ENCODE assay signal across 7 mouse cellular contexts in the genomic region with DNA sequence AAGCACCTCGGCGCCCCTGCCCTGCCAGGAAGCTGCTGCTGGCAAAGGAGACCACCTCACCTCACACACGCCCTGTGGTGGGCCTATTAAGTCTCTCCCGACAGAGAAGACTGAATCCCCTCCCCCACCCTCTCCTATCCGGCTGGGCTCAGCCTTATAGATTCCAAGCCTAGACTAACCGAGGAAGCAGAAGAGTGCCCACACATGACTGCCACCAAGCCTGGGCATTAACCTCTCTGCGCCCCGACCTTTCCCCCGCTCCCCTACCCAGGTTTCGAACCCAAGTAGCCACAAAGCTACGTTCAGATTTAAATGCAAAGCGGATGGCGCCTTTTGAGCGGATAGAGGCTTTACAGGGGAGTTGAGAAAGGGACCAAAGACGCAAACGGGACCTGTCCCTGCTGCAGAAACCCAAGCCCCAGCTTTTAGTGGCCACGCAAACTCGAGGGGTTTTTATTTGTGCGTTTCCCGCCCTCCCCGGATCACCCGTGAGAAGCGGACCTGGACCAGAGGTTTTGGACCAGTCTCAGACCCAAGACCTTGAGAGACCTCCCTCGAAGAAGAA. TPM values are rescaled to one million over a fixed set of nuclear protein-coding genes. Genes with fewer than 3 reads are reported as not detected.
DNase-seq lines count a peak whose midpoint lies in the region; ATAC-seq and TF ChIP-seq lines count a peak whose summit lies in the region.

No protein-coding gene starts in this region.

- no peaks in the 10 kb centered on the region for H3K36me3 ChIP-seq in spleen, adult 2 months (ENCODE audit: control insufficient read depth, insufficient read depth, low read length)
- H3K36me3 ChIP-seq in forebrain, embryonic 11.5 days (ENCODE audit: control insufficient read depth, insufficient read depth, low read length) = no peaks in the 10 kb centered on the region
- no peaks in the 10 kb centered on the region for H3K36me3 ChIP-seq in liver, embryonic 12.5 days
- H3K36me3 ChIP-seq in stomach, postnatal 0 days (ENCODE audit: control insufficient read depth, insufficient read depth, low read length) = no peaks in the 10 kb centered on the region

- H3K9ac ChIP-seq in forebrain, embryonic 11.5 days (ENCODE audit: low read length) = peak overlapping the region; percentile 81
- peak overlapping the region; percentile 17; the same call in 1 of the 2 replicates for H3K9ac ChIP-seq in liver, embryonic 12.5 days
- peak overlapping the region; percentile 64; the same call in 1 of the 2 replicates for H3K9ac ChIP-seq in stomach, postnatal 0 days (ENCODE audit: low read length)

- H3K4me3 ChIP-seq in spleen, adult 2 months (ENCODE audit: extremely low read depth, insufficient read depth, insufficient read length) = peak overlapping the region; percentile 45; the same call in 1 of the 2 replicates
- peak overlapping the region; percentile 52 for H3K4me3 ChIP-seq in forebrain, embryonic 11.5 days (ENCODE audit: low read depth, low read length)
- peak overlapping the region; percentile 48 for H3K4me3 ChIP-seq in liver, embryonic 12.5 days
- H3K4me3 ChIP-seq in stomach, postnatal 0 days (ENCODE audit: low read depth, low read length) = peak overlapping the region; percentile 51
- H3K4me3 ChIP-seq in cerebellum, adult 2 months (replicated peaks; ENCODE audit: insufficient read depth, low read depth, low read length) = no peak overlapping the region

- peaks cover 19% of the 10 kb centered on the region; the same call in 1 of the 2 replicates for H3K4me1 ChIP-seq in spleen, adult 2 months (ENCODE audit: control insufficient read depth, insufficient read depth, insufficient read length)
- peaks cover 17% of the 10 kb centered on the region; the same call in 1 of the 2 replicates for H3K4me1 ChIP-seq in forebrain, embryonic 11.5 days (replicated peaks; ENCODE audit: control insufficient read depth, insufficient read depth, low read length)
- H3K4me1 ChIP-seq in liver, embryonic 12.5 days = peaks cover 31% of the 10 kb centered on the region; the same call in 1 of the 2 replicates
- H3K4me1 ChIP-seq in stomach, postnatal 0 days (replicated peaks; ENCODE audit: control insufficient read depth, insufficient read depth) = no peaks in the 10 kb centered on the region
- H3K4me1 ChIP-seq in cerebellum, adult 2 months (ENCODE audit: control insufficient read depth, insufficient read depth, low read length) = no peaks in the 10 kb centered on the region

- WGBS in spleen, adult 2 months = 19% methylated on average over 24 of the region's 24 CpGs
- 5% methylated on average over 22 of the region's 24 CpGs for WGBS in forebrain, embryonic 11.5 days
- WGBS in liver, embryonic 12.5 days (ENCODE audit: insufficient replicate concordance) = 5% methylated on average over 24 of the region's 24 CpGs
- 9% methylated on average over 24 of the region's 24 CpGs for WGBS in stomach, postnatal 0 days
- 39% methylated on average over 24 of the region's 24 CpGs for WGBS in cerebellum, adult 2 months

- H3K4me2 ChIP-seq in forebrain, embryonic 11.5 days (ENCODE audit: low read depth, low read length, severe bottlenecking) = peak overlapping the region; percentile 67
- peak overlapping the region; percentile 64 for H3K4me2 ChIP-seq in liver, embryonic 12.5 days
- peak overlapping the region; percentile 62 for H3K4me2 ChIP-seq in stomach, postnatal 0 days (replicated peaks; ENCODE audit: low read depth)

- no peak overlapping the region for H3K27ac ChIP-seq in spleen, adult 2 months (ENCODE audit: insufficient read depth, low read length)
- H3K27ac ChIP-seq in forebrain, embryonic 11.5 days (ENCODE audit: low read depth, low read length) = peak overlapping the region; percentile 84
- no peak overlapping the region for H3K27ac ChIP-seq in liver, embryonic 12.5 days
- no peak overlapping the region for H3K27ac ChIP-seq in stomach, postnatal 0 days (replicated peaks)
- no peak overlapping the region for H3K27ac ChIP-seq in cerebellum, adult 2 months (ENCODE audit: insufficient read depth, low read length)

- no peak for DNase-seq in spleen, adult 2 months (ENCODE audit: low read depth in 1 of 2, low spot score in 2 of 2)
- DNase-seq in spleen, postnatal 14 days (ENCODE audit: low spot score in 2 of 2) = no peak
- DNase-seq in forebrain, embryonic 11.5 days (ENCODE audit: low spot score) = peak; percentile 59
- DNase-seq in stomach, postnatal 0 days (ENCODE audit: low spot score) = no peak
- DNase-seq in left cerebral cortex, adult 9 months (ENCODE audit: low spot score in 2 of 2) = no peak
- no peak for DNase-seq in cerebellum, adult 2 months

- H3K9me3 ChIP-seq in forebrain, embryonic 11.5 days (ENCODE audit: control insufficient read depth, low read length) = no peaks in the 10 kb centered on the region
- no peaks in the 10 kb centered on the region for H3K9me3 ChIP-seq in liver, embryonic 12.5 days (replicated peaks)
- H3K9me3 ChIP-seq in stomach, postnatal 0 days (ENCODE audit: control insufficient read depth, low read length) = no peaks in the 10 kb centered on the region

- ATAC-seq in forebrain, embryonic 11.5 days (replicated peaks; ENCODE audit: low FRiP score) = no peak
- no peak for ATAC-seq in liver, embryonic 12.5 days
- no peak for ATAC-seq in stomach, postnatal 0 days (ENCODE audit: low FRiP score, low TSS enrichment)

- H3K27me3 ChIP-seq in spleen, adult 2 months (ENCODE audit: control insufficient read depth, insufficient read depth, low read length) = 0 out of 2 replicates have a peak, but pooled peaks cover 2% of the 10 kb centered on the region
- H3K27me3 ChIP-seq in forebrain, embryonic 11.5 days (ENCODE audit: control insufficient read depth, insufficient read depth, low read length) = peaks cover 58% of the 10 kb centered on the region
- H3K27me3 ChIP-seq in liver, embryonic 12.5 days (replicated peaks) = peaks cover 99% of the 10 kb centered on the region
- no peaks in the 10 kb centered on the region for H3K27me3 ChIP-seq in stomach, postnatal 0 days (ENCODE audit: control insufficient read depth, insufficient read depth, low read length)
- no peaks in the 10 kb centered on the region; the same call in 1 of the 2 replicates for H3K27me3 ChIP-seq in cerebellum, adult 2 months (ENCODE audit: control insufficient read depth, insufficient read depth, low read length)

- TF ChIP-seq CTCF in spleen, adult 2 months (IDR thresholded peaks at IDR 0.05; ENCODE audit: extremely low read depth, insufficient read depth, insufficient read length, insufficient replicate concordance) = no peak
- TF ChIP-seq CTCF in stomach, postnatal 0 days (IDR thresholded peaks at IDR 0.05; ENCODE audit: low read depth) = no peak
- TF ChIP-seq CTCF in cerebellum, adult 2 months (IDR thresholded peaks at IDR 0.05; ENCODE audit: borderline replicate concordance, insufficient read depth, low read depth, low read length) = no peak

- no peak for TF ChIP-seq EP300 in stomach, postnatal 0 days (optimal IDR thresholded peaks at IDR 0.05)

- TF ChIP-seq POLR2A in spleen, adult 2 months (IDR thresholded peaks at IDR 0.05; ENCODE audit: low read depth, low read length) = no peak
- no peak for TF ChIP-seq POLR2A in cerebellum, adult 2 months (IDR thresholded peaks at IDR 0.05; ENCODE audit: borderline replicate concordance, insufficient read depth, low read length)

RNA-seq across cellular contexts. Expression of a gene that starts 33.0 kb away (rescaled TPM):
- polyA plus RNA-seq in spleen, adult 2 months (2012; rRNA removed) = 12.8 and 15.6 TPM in 2 replicates
- polyA plus RNA-seq in forebrain, embryonic 11.5 days (2014; fragmentation: Nextera tagmentation; extraction: Ambion mirVana) = 23.5 and 26.3 TPM in 2 replicates
- polyA plus RNA-seq in liver, embryonic 12.5 days (2016; fragmentation: Nextera tagmentation; extraction: Ambion mirVana) = 7.9 and 8.4 TPM in 2 replicates
- 4.7 and 5.5 TPM in 2 replicates for polyA plus RNA-seq in stomach, postnatal 0 days (2015; fragmentation: Nextera tagmentation; extraction: Ambion mirVana)
- 12.2 and 12.9 TPM in 2 replicates for polyA plus RNA-seq in cerebellum, adult 2 months (2012; rRNA removed)

Comparison
In these comparisons a context has a peak if more than half of its experiments do, and no peak if none do; other contexts are left out.
1. H3K9ac ChIP-seq: peak in every context shown above with its lines; median percentile 81 in forebrain, embryonic 11.5 days; 64 in stomach, postnatal 0 days; 17 in liver, embryonic 12.5 days.